Mouse (Mus musculus) embryonic facial prominence, embryonic 10.5 days (tissue): ENCODE data around the gene Dapk3. TPM values are rescaled to one million over a fixed set of nuclear protein-coding genes. Genes with fewer than 3 reads are reported as not detected.
"Not testable (repeated sequence)": the region's sequence is repeated elsewhere in the genome, so short reads cannot be mapped to it uniquely, and the experiment has no call there.

Experiments used
- DNase-seq: peaks from one replicate; pipeline ENCODE4 v3.0.0-alpha.2; 2017; ENCODE audit warnings: low spot score
- H3K27ac ChIP-seq: fragments of 300-500 bp; sonication (generic); replicated peaks from 2 replicates; pipeline ENCODE4 v1.5.1; 2016; ENCODE audit warnings: mild to moderate bottlenecking
- H3K27me3 ChIP-seq: fragments of 300-500 bp; sonication (generic); replicated peaks from 2 replicates; pipeline ENCODE4 v1.6.1; 2016; ENCODE audit warnings: low read depth, mild to moderate bottlenecking; ENCODE audit not compliant: poor library complexity, severe bottlenecking
- H3K36me3 ChIP-seq: fragments of 300-500 bp; sonication (generic); replicated peaks from 2 replicates; pipeline ENCODE4 v1.6.1; 2016; ENCODE audit warnings: mild to moderate bottlenecking, moderate library complexity
- H3K4me1 ChIP-seq: fragments of 300-500 bp; sonication (generic); 2 replicates; pipeline ENCODE4 v1.6.1; 2016
- H3K4me3 ChIP-seq: fragments of 300-500 bp; sonication (generic); 2 replicates; pipeline ENCODE4 v1.5.1; 2016; ENCODE audit warnings: mild to moderate bottlenecking, moderate library complexity
- H3K9me3 ChIP-seq: fragments of 300-500 bp; sonication (generic); 2 replicates; pipeline ENCODE4 v1.6.1; 2016; ENCODE audit warnings: mild to moderate bottlenecking
- whole genome bisulfite sequencing: fragments of 180-500 bp; shearing (Covaris S2); methylation state at CpG from one replicate; pipeline ENCODE4 v1.1.7; 2016; 5-methylcytosine and 5-hydroxymethylcytosine counted together
- polyA plus RNA-seq: library from polyadenylated mRNA; unstranded; fragments of >200 nt; fragmentation: Nextera tagmentation; extraction: Ambion mirVana; gene quantifications from 2 replicates; pipeline ENCODE4 v1.2.1, GENCODE M21; 2016

Gene Dapk3
- polyA plus RNA-seq, 1 experiment from 2014 or later, result 51.5 TPM

DNA sequence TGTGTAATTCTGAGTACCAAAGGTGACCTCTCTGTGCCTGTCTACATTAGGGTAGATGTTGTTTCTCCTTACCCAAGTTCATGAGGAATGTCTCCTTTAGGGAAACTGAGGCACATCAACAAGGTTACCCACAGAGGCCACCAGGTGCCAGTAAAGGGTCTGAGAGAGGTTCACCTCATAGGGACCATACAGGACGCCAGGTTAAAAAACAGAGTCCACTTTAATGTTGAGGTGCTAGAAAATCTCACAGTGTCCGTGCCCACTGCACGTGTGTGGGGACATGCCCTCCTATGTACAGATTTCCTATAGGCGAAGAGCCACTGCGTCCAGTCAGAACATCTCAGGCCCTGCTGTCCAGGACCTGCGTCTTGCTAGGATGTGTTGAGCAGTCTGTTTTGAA is 16.2 kb downstream of the Dapk3 start:
- Histone ChIP-seq H3K27ac (no peak overlapping the region), H3K9me3 (no peaks in the 10 kb centered on the region), H3K27me3 (peaks cover 63% of the 10 kb centered on the region), H3K4me1 (peaks cover 12% of the 10 kb centered on the region), H3K4me3 (no peak overlapping the region), H3K36me3 (no peaks in the 10 kb centered on the region)
- DNase-seq, result no peak
- 84% methylated on average over 6 of the region's 6 CpGs for WGBS

- Histone ChIP-seq H3K4me1 (peaks cover 4% of the 10 kb centered on the region; the same call in 1 of the 2 replicates), H3K27ac (no peak overlapping the region), H3K4me3 (no peak overlapping the region), H3K27me3 (peaks cover 57% of the 10 kb centered on the region), H3K9me3 (no peaks in the 10 kb centered on the region), H3K36me3 (no peaks in the 10 kb centered on the region)
- DNase-seq, result no peak
- 86% methylated on average over 13 of the region's 13 CpGs for WGBS
Measured at GRCm38 (mm10) chr10:81200141-81200540, 17.3 kb downstream of the Dapk3 start.

DNA sequence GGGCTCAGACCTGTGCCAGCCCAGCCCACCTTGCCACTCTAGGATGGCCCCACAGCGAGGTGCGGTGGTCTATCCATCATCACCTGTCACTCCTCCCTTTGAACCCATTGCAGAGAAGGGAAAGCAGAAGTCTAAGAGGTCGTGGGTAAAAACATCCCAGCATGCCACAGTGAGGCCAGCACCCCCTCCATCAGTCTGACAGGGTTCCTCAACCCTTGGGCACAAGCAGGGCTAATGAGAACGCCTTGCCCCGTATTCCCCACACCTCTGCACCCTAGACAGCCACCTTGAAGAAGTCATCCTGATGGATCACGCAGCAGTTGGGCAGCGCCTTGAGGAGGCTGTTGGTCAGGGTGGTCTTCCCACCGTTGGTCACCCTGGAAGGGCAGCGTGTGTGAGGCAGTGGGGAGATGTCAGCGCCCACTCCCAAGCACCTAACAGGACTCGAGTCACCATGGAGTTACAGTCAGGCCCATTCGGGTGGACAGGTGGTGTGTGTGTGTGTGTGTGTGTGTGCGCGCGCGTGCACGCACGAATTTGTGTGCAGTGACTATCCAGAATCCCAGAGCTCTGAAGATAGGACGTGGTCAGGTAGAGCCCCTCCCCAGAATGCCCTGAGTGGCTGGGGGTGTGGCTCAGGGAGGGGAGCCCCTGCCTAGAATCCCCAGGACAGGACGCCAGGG is 17.9 kb downstream of the Dapk3 start:
- 80% methylated on average over 20 of the region's 20 CpGs for WGBS
- H3K4me3 ChIP-seq, result no peak overlapping the region
- no peaks in the 10 kb centered on the region for H3K9me3 ChIP-seq
- H3K27ac ChIP-seq, result no peak overlapping the region
- DNase-seq, result no peak
- peaks cover 4% of the 10 kb centered on the region; the same call in 1 of the 2 replicates for H3K4me1 ChIP-seq
- peaks cover 51% of the 10 kb centered on the region for H3K27me3 ChIP-seq
- H3K36me3 ChIP-seq, result no peaks in the 10 kb centered on the region

DNA sequence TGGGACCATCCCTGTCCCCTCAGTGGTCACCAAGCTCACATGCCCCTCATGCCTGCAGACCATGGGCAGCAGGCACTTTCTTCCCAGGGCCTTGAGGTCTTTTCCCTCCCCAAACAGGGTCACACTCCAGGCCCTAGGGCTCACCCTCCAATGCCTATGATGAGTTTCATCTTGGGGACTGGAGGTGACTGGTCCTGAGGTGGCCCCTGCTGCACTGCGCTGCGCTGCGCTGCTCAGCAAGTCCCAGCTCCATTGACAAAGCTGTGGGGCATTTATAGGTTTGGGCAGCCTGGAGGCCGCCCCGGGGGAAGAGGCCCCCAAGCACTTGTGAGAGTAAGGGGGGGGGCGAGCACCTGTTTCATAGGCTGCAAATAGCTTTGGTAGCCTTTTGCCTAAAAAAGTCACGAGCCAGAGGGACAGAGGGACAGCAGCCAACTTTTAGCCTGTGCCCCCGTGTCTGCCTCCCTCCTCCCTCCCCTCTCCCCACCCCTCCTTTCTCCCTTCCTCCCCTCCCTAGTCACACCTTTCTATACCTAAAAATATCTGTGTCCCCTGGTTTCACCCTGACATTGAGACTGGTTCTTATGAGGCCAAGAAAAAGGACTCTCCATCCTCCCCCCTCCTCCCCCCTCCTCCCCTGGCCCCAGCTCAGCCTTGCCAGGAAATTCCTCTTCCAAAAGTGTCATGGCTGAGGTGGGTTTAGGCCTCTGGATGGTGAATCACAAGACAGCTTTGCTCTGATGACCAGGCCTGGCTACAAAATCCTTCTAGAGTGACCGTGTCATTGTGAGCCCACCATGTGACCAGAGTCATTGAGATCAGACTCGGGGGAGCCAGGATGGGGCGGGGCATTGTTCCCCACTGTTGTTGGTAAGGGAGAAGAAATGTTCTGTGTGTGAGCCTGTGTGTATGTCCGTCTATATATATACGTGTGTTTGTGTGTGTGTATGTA is 19.3 kb downstream of the Dapk3 start, which contains the start of gene Nmrk2:
TSS of gene Nmrk2 (minus strand) at position 245 of the 952 bp plus-strand sequence.
- Histone ChIP-seq H3K4me3 (no peak within 1 kb of the TSS), H3K27me3 (peaks cover 38% of the 10 kb centered on the region), H3K36me3 (no peaks in the 10 kb centered on the region), H3K27ac (no peak within 1 kb of the TSS), H3K9me3 (no peaks in the 10 kb centered on the region), H3K4me1 (peaks cover 4% of the 10 kb centered on the region; the same call in 1 of the 2 replicates)
- WGBS, result 63% methylated on average over 13 of the region's 13 CpGs
- no peak for DNase-seq

DNA sequence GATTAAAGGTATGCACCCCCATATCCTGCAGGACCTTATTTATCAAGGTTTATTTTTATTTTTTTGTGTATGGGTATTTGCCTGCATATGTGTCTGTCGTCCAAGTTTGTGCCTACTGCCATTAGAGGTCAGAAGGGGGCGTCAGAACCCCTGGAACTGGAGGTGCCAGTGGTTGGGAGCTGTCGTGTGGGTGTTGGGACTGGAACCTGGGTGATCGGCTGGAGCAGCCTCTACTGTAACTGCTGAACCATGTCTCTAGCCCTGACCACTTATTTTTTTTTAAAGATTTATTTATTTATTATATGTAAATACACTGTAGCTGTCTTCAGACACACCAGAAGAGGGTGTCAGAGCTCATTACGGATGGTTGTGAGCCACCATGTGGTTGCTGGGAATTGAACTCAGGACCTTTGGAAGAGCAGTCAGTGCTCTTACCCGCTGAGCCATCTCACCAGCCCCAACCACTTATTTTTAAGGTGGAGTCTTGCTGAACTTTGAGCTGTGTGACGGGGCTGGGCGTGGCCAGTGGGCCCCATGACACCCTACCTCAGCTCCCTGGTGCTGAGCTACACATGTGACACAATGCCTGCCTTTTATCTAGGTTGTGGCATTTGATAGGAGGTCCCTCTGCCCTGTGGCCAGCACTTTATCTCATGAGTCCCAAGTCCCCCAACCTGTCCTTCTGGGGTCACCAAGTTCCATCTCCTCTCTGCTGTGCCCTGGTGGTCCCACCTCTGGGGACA is 20.3 kb downstream of the Dapk3 start:
- Histone ChIP-seq H3K9me3 (no peaks in the 10 kb centered on the region), H3K27ac (no peak overlapping the region), H3K4me3 (no peak overlapping the region), H3K27me3 (peaks cover 31% of the 10 kb centered on the region), H3K36me3 (no peaks in the 10 kb centered on the region), H3K4me1 (peaks cover 4% of the 10 kb centered on the region; the same call in 1 of the 2 replicates)
- DNase-seq, result no peak
- 68% methylated on average over 8 of the region's 8 CpGs for WGBS

- Histone ChIP-seq H3K4me1 (peaks cover 4% of the 10 kb centered on the region; the same call in 1 of the 2 replicates), H3K27me3 (peaks cover 25% of the 10 kb centered on the region), H3K9me3 (no peaks in the 10 kb centered on the region), H3K4me3 (no peak overlapping the region), H3K36me3 (no peaks in the 10 kb centered on the region), H3K27ac (no peak overlapping the region)
- no peak for DNase-seq
- WGBS, result 72% methylated on average over 4 of the region's 4 CpGs
Measured at GRCm38 (mm10) chr10:81204137-81204536, 21.3 kb downstream of the Dapk3 start.

DNA sequence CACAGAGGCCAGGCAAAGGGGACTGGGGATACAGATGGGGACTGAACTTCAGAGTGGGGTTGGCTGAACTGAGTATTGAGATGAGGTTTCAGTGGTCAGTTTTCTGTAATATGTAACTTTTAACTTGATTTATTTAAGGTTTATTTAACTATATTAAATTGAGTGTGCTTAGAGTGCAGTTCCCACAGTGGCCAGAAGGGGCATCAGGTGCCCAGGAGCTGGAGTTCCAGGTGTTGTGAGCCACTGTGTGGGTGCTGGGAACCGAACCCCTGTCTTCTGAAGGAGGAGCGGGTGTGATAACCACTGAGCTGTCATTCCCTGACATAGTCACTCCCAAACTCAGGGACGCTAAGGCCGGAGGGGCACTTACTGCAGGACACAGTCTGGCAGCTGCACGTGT is 27.3 kb downstream of the Dapk3 start:
- peaks cover 27% of the 10 kb centered on the region for H3K36me3 ChIP-seq
- no peaks in the 10 kb centered on the region; the same call in 1 of the 2 replicates for H3K27me3 ChIP-seq
- peaks cover 17% of the 10 kb centered on the region; the same call in 1 of the 2 replicates for H3K9me3 ChIP-seq
- DNase-seq, result no peak
- 93% methylated on average over 5 of the region's 5 CpGs for WGBS
- no peak overlapping the region for H3K27ac ChIP-seq
- H3K4me1 ChIP-seq, result no peaks in the 10 kb centered on the region
- H3K4me3 ChIP-seq, result no peak overlapping the region

DNA sequence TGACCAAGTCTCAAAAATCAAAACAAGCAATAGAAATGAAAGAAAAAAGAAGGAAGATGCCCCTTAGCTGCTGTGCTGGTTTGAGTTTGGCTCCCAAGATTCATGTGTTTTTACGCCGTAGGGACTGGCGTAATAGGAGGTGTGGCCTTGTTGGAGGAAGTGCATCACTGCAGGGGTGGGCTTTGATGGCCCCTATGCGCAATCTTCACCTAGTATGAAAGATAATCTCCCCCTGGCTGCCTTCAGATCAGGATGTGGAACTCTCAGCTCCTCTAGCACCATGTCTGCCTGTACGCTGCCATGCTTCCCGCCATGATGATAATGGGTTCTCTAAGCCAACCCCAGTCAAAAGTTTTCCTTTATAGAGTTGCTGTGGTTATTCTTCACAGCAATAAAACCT is 33.5 kb downstream of the Dapk3 start:
- H3K4me1 ChIP-seq, result peaks cover 5% of the 10 kb centered on the region
- H3K36me3 ChIP-seq, result peaks cover 18% of the 10 kb centered on the region
- H3K27ac ChIP-seq, result no peak overlapping the region
- no peak overlapping the region for H3K4me3 ChIP-seq
- 0 out of 2 replicates have a peak, but pooled peaks cover 11% of the 10 kb centered on the region for H3K9me3 ChIP-seq
- DNase-seq, result no peak
- 0 out of 2 replicates have a peak, but pooled peaks cover 5% of the 10 kb centered on the region for H3K27me3 ChIP-seq
- 88% methylated on average over 6 of the region's 6 CpGs for whole genome bisulfite sequencing

GRCm38 (mm10) chr10:81216810-81217209 is 34.0 kb downstream of the Dapk3 start:
- H3K36me3 ChIP-seq, result peaks cover 14% of the 10 kb centered on the region
- DNase-seq, result no peak
- no peak overlapping the region for H3K4me3 ChIP-seq
- 0 out of 2 replicates have a peak, but pooled peaks cover 5% of the 10 kb centered on the region for H3K27me3 ChIP-seq
- peaks cover 5% of the 10 kb centered on the region for H3K4me1 ChIP-seq
- H3K9me3 ChIP-seq, result 0 out of 2 replicates have a peak, but pooled peaks cover 10% of the 10 kb centered on the region
- 88% methylated on average over 6 of the region's 6 CpGs for WGBS
- no peak overlapping the region for H3K27ac ChIP-seq

- DNase-seq, H3K36me3 ChIP-seq: not testable (repeated sequence)
- WGBS, result 19% methylated on average over 1 of the region's 1 CpGs
Measured at GRCm38 (mm10) chr10:81217267-81217666, 34.5 kb downstream of the Dapk3 start.

GRCm38 (mm10) chr10:81217964-81218363 is 35.2 kb downstream of the Dapk3 start:
- H3K9me3 ChIP-seq, result no peaks in the 10 kb centered on the region
- H3K36me3 ChIP-seq, result peaks cover 2% of the 10 kb centered on the region; the same call in 1 of the 2 replicates
- H3K27me3 ChIP-seq, result 0 out of 2 replicates have a peak, but pooled peaks cover 5% of the 10 kb centered on the region
- no peak overlapping the region for H3K4me3 ChIP-seq
- DNase-seq, result peak; percentile 64
- no peak overlapping the region for H3K27ac ChIP-seq
- H3K4me1 ChIP-seq, result peaks cover 5% of the 10 kb centered on the region
- 41% methylated on average over 7 of the region's 7 CpGs for WGBS

More at GRCm38 (mm10) chr10:81217267-81217666, 34.5 kb downstream of the Dapk3 start:
- not testable (repeated sequence) for H3K27me3 ChIP-seq, H3K27ac ChIP-seq, H3K9me3 ChIP-seq, H3K4me1 ChIP-seq, H3K4me3 ChIP-seq
